18 mouse cellular contexts compared by ENCODE assay signal in genomic region chr11:58969659-58970058, GRCm38 (mm10). TPM values are rescaled to one million over a fixed set of nuclear protein-coding genes. Genes with fewer than 3 reads are reported as not detected.
A peak's percentile ranks its signal among the peaks of the same experiment; 100 is the strongest.
DNase-seq lines count a peak whose midpoint lies in the region; ATAC-seq lines count a peak whose summit lies in the region.
"Had no signal": no experiment of that assay in that cellular context is flagged by ENCODE, and none has a peak within 500 bp of the region (broad histone marks: within the 10 kb centered on the region; RNA-seq: fewer than 3 reads in every experiment).

No protein-coding gene starts in this region.

- no peak for DNase-seq in intestine, embryonic 14.5 days (ENCODE audit: low spot score)
- peak; percentile 68 to 69 for DNase-seq in kidney, adult 8-10 months
- peak; percentile 73 to 76 for DNase-seq in kidney, postnatal 36 days
- DNase-seq in lung, postnatal 14 days, result peak; percentile 47
- no peak for DNase-seq in adrenal gland, postnatal 25 days
- no peak for DNase-seq in retina, postnatal 1 day
- DNase-seq in cerebellum, adult 8-10 months, result no peak
- DNase-seq: adrenal gland, adult 8-10 months; cerebellum, postnatal 25 days; left cerebral cortex, postnatal 4 days; right cerebral cortex, postnatal 4 days; thymus, adult 2 months had no signal

- no peaks in the 10 kb centered on the region; the same call in 1 of the 2 replicates for H3K4me1 ChIP-seq in intestine, embryonic 14.5 days (replicated peaks; ENCODE audit: control insufficient read depth, insufficient read depth, low read length)
- H3K4me1 ChIP-seq: embryonic facial prominence, embryonic 13.5 days had no signal

- H3K36me3 ChIP-seq in intestine, embryonic 14.5 days (ENCODE audit: control insufficient read depth, insufficient read depth, low read length), result peaks cover 15% of the 10 kb centered on the region
- H3K36me3 ChIP-seq: heart, embryonic 15.5 days had no signal

- no peak overlapping the region for H3K4me3 ChIP-seq in intestine, embryonic 14.5 days (ENCODE audit: low read depth, low read length)
- H3K4me3 ChIP-seq: embryonic facial prominence, embryonic 13.5 days; heart, embryonic 15.5 days; liver, embryonic 12.5 days; neural tube, embryonic 12.5 days had no signal

- ATAC-seq in intestine, embryonic 14.5 days (replicated peaks; ENCODE audit: low FRiP score, low TSS enrichment, low read depth), result peak; percentile 59; the same call in 1 of the 2 replicates
- ATAC-seq in granulocyte monocyte progenitor cell, adult 5-6 weeks (replicated peaks; ENCODE audit: poor library complexity, severe bottlenecking), result no peak
- ATAC-seq: inflammation-experienced regulatory T-cells, adult 6 months; liver, embryonic 12.5 days had no signal

- no peak overlapping the region for H3K4me2 ChIP-seq in intestine, embryonic 14.5 days (ENCODE audit: low read length)
- H3K4me2 ChIP-seq: embryonic facial prominence, embryonic 13.5 days; heart, embryonic 15.5 days; liver, embryonic 12.5 days; neural tube, embryonic 12.5 days had no signal

- H3K27me3 ChIP-seq in intestine, embryonic 14.5 days (replicated peaks; ENCODE audit: control insufficient read depth, insufficient read depth, low read length), result no peaks in the 10 kb centered on the region
- H3K27me3 ChIP-seq: embryonic facial prominence, embryonic 13.5 days; heart, embryonic 15.5 days; neural tube, embryonic 12.5 days had no signal

- H3K27ac ChIP-seq in intestine, embryonic 14.5 days (ENCODE audit: low read depth), result no peak overlapping the region
- H3K27ac ChIP-seq: embryonic facial prominence, embryonic 13.5 days; heart, embryonic 15.5 days; liver, embryonic 12.5 days; neural tube, embryonic 12.5 days had no signal

- 57% methylated on average over 6 of the region's 6 CpGs for WGBS in intestine, embryonic 14.5 days

- no peaks in the 10 kb centered on the region for H3K9me3 ChIP-seq in intestine, embryonic 14.5 days (ENCODE audit: control insufficient read depth, low read length)
- H3K9me3 ChIP-seq: embryonic facial prominence, embryonic 13.5 days; heart, embryonic 15.5 days; liver, embryonic 12.5 days; neural tube, embryonic 12.5 days had no signal

- no peak overlapping the region for H3K9ac ChIP-seq in intestine, embryonic 14.5 days (ENCODE audit: low read length)
- H3K9ac ChIP-seq: embryonic facial prominence, embryonic 13.5 days; heart, embryonic 15.5 days; liver, embryonic 12.5 days; neural tube, embryonic 12.5 days had no signal

RNA-seq across cellular contexts. Expression of gene Trim11, which starts 8.2 kb away (rescaled TPM):
- 16.5 and 19.6 TPM in 2 replicates for polyA plus RNA-seq in intestine, embryonic 14.5 days (2014; fragmentation: Nextera tagmentation; extraction: Ambion mirVana)
- 30.0 and 30.1 TPM in 2 replicates for total RNA-seq in adrenal gland, postnatal 25 days (2021)
- 29.0 and 32.3 TPM in 2 replicates for total RNA-seq in granulocyte monocyte progenitor cell, adult 5-6 weeks (2014; fragmentation: Nextera tagmentation)
- 29.1 and 30.5 TPM in 2 replicates for total RNA-seq in granulocyte monocyte progenitor cell, adult 5-6 weeks (2017)

RNA-seq across cellular contexts. Expression of gene Hist3h2a, which starts 15.2 kb away (rescaled TPM):
- polyA plus RNA-seq in intestine, embryonic 14.5 days (2014; fragmentation: Nextera tagmentation; extraction: Ambion mirVana), result 28.7 and 30.3 TPM in 2 replicates
- 21.2 and 25.6 TPM in 2 replicates for total RNA-seq in adrenal gland, postnatal 25 days (2021)
- total RNA-seq in granulocyte monocyte progenitor cell, adult 5-6 weeks (2014; fragmentation: Nextera tagmentation), result 9.3 and 14.0 TPM in 2 replicates
- total RNA-seq in granulocyte monocyte progenitor cell, adult 5-6 weeks (2017), result 234 and 237 TPM in 2 replicates

RNA-seq across cellular contexts. Expression of gene Trim17, which starts 15.2 kb away (rescaled TPM):
- 0.24 and 0.28 TPM in 2 replicates for polyA plus RNA-seq in intestine, embryonic 14.5 days (2014; fragmentation: Nextera tagmentation; extraction: Ambion mirVana)
- total RNA-seq in adrenal gland, postnatal 25 days (2021), result 0.21 TPM in 1 of 2 replicates, not detected in the other
- total RNA-seq in granulocyte monocyte progenitor cell, adult 5-6 weeks (2014; fragmentation: Nextera tagmentation), result not detected in 2 replicates
- total RNA-seq in granulocyte monocyte progenitor cell, adult 5-6 weeks (2017), result 0.13 TPM in 1 of 2 replicates, not detected in the other

RNA-seq across cellular contexts. Expression of gene Hist3h2ba, which starts 20.9 kb away (rescaled TPM):
- 24.9 and 26.3 TPM in 2 replicates for polyA plus RNA-seq in intestine, embryonic 14.5 days (2014; fragmentation: Nextera tagmentation; extraction: Ambion mirVana)
- total RNA-seq in adrenal gland, postnatal 25 days (2021), result 8.5 and 9.6 TPM in 2 replicates
- total RNA-seq in granulocyte monocyte progenitor cell, adult 5-6 weeks (2014; fragmentation: Nextera tagmentation), result not detected in 2 replicates
- 1.5 and 2.3 TPM in 2 replicates for total RNA-seq in granulocyte monocyte progenitor cell, adult 5-6 weeks (2017)

RNA-seq across cellular contexts. Expression of gene Rnf187, which starts 30.9 kb away (rescaled TPM):
- 240 and 258 TPM in 2 replicates for polyA plus RNA-seq in intestine, embryonic 14.5 days (2014; fragmentation: Nextera tagmentation; extraction: Ambion mirVana)
- total RNA-seq in adrenal gland, postnatal 25 days (2021), result 154 and 161 TPM in 2 replicates
- 78.6 and 79.3 TPM in 2 replicates for total RNA-seq in granulocyte monocyte progenitor cell, adult 5-6 weeks (2014; fragmentation: Nextera tagmentation)
- total RNA-seq in granulocyte monocyte progenitor cell, adult 5-6 weeks (2017), result 60.0 and 82.2 TPM in 2 replicates

Comparison
In these comparisons a context has a peak if more than half of its experiments do, and no peak if none do; other contexts are left out.
1. DNase-seq: peak in kidney, adult 8-10 months (2 of 2), kidney, postnatal 36 days (2 of 2) and lung, postnatal 14 days (single experiment); none in intestine, embryonic 14.5 days (single experiment), adrenal gland, postnatal 25 days (single experiment), retina, postnatal 1 day (single experiment) and cerebellum, adult 8-10 months (single experiment).